Mouse (Mus musculus): ENCODE data around the gene Rp9.

The Rp9 gene

GRCm38 (mm10) chr9:22469643-22470042 lies at the start of gene Rp9:
Gene Rp9 (minus strand): TSS chr9:22469743.
- in situ Hi-C loops (cut with MboI, MseI), result no loop called here

- in situ Hi-C loops (cut with MboI, MseI), result no loop called here
Measured at GRCm38 (mm10) chr9:22518394-22519041, 49.0 kb upstream of the Rp9 start.

GRCm38 (mm10) chr9:22515076-22515475 lies 45.5 kb upstream of the Rp9 start:
- in situ Hi-C loops (cut with MboI, MseI), result no loop called here

- in situ Hi-C loops (cut with MboI, MseI), result no loop called here
Measured at GRCm38 (mm10) chr9:22505574-22505973, 36.0 kb upstream of the Rp9 start.

- in situ Hi-C loops (cut with MboI, MseI), result no loop called here
Measured at GRCm38 (mm10) chr9:22503581-22503980, 34.0 kb upstream of the Rp9 start.

GRCm38 (mm10) chr9:22502972-22503371 lies 33.4 kb upstream of the Rp9 start:
- in situ Hi-C loops (cut with MboI, MseI), result no loop called here

GRCm38 (mm10) chr9:22497021-22497767 lies 27.7 kb upstream of the Rp9 start:
- in situ Hi-C loops (cut with MboI, MseI), result no loop called here

- in situ Hi-C loops (cut with MboI, MseI), result no loop called here
Measured at GRCm38 (mm10) chr9:22495133-22495532, 25.6 kb upstream of the Rp9 start.

GRCm38 (mm10) chr9:22494203-22494807 lies 24.8 kb upstream of the Rp9 start:
- in situ Hi-C loops (cut with MboI, MseI), result no loop called here

GRCm38 (mm10) chr9:22488963-22489362 lies 19.4 kb upstream of the Rp9 start:
- in situ Hi-C loops (cut with MboI, MseI), result loop anchor here (10.0 kb wide), 1 partner anchor 146 kb away; no protein-coding TSS in a partner anchor

GRCm38 (mm10) chr9:22486211-22486610 lies 16.7 kb upstream of the Rp9 start:
- in situ Hi-C loops (cut with MboI, MseI), result loop anchor here (10.0 kb wide), 1 partner anchor 149 kb away; no protein-coding TSS in a partner anchor

- in situ Hi-C loops (cut with MboI, MseI), result loop anchor here (10.0 kb wide), 1 partner anchor 150 kb away; no protein-coding TSS in a partner anchor
Measured at GRCm38 (mm10) chr9:22484562-22485308, 15.2 kb upstream of the Rp9 start.

GRCm38 (mm10) chr9:22483866-22484561 lies 14.5 kb upstream of the Rp9 start:
- in situ Hi-C loops (cut with MboI, MseI), result loop anchor here (10.0 kb wide), 1 partner anchor 151 kb away; no protein-coding TSS in a partner anchor

GRCm38 (mm10) chr9:22478946-22479345 lies 9.4 kb upstream of the Rp9 start:
- in situ Hi-C loops (cut with MboI, MseI), result no loop called here

- in situ Hi-C loops (cut with MboI, MseI), result no loop called here
Measured at GRCm38 (mm10) chr9:22476265-22476664, 6.7 kb upstream of the Rp9 start.

- in situ Hi-C loops (cut with MboI, MseI), result no loop called here
Measured at GRCm38 (mm10) chr9:22475424-22475868, 5.9 kb upstream of the Rp9 start, which contains the start of gene Bbs9. Gene Bbs9 (plus strand): TSS chr9:22475715.

- in situ Hi-C loops (cut with MboI, MseI), result no loop called here
Measured at GRCm38 (mm10) chr9:22468899-22469259, 664 bp downstream of the Rp9 start.

- in situ Hi-C loops (cut with MboI, MseI), result no loop called here
Measured at GRCm38 (mm10) chr9:22468170-22468898, 1.2 kb downstream of the Rp9 start.

GRCm38 (mm10) chr9:22467371-22468169 lies 2.0 kb downstream of the Rp9 start:
- in situ Hi-C loops (cut with MboI, MseI), result no loop called here

- in situ Hi-C loops (cut with MboI, MseI), result no loop called here
Measured at GRCm38 (mm10) chr9:22466212-22466611, 3.3 kb downstream of the Rp9 start.
